Mouse (Mus musculus) lung, adult 2 months (tissue): Measurements from ENCODE around the gene Ap3b2.

Experiments used
- CTCF ChIP-seq: fragments of 200-500 bp; IDR thresholded peaks from 2 replicates; pipeline ENCODE4 v1.5.1; 2011; ENCODE audit warnings: mild to moderate bottlenecking, low read length, control low read depth; ENCODE audit not compliant: insufficient read depth
- POLR2A ChIP-seq: fragments of 200-500 bp; IDR thresholded peaks from 2 replicates; pipeline ENCODE4 v1.6.1; 2011; ENCODE audit warnings: low read depth, mild to moderate bottlenecking, control low read depth, low read length, borderline replicate concordance; ENCODE audit errors: extremely low read depth

DNA sequence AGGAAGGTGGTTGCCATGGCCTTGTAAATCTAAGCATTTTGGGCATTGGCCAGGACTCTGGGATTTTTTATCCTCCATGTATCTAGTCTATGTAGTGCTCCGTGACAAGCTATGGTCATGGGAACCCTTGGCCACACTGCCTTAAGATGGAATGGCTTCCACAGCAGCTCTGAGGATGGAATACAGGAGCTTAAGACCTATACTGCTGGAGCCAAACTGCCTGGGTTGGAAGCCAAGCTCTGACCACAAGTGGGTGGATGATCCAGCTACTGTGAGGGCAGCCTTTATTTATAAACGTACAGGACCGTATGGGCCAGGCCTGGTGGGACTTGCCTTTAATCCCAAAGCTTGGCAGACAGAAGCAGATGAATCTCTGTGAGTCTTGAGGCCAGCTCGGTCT is 42.8 kb upstream of the Ap3b2 start:
- TF ChIP-seq CTCF (no peak), POLR2A (no peak)
